Mouse (Mus musculus) cerebellum, adult 2 months (tissue): ENCODE measurements around the gene Ssb. TPM values are rescaled to one million over a fixed set of nuclear protein-coding genes. Genes with fewer than 3 reads are reported as not detected.
"Not testable (repeated sequence)": the region's sequence is repeated elsewhere in the genome, so short reads cannot be mapped to it uniquely, and the experiment has no call there.

Experiments
- DNase-seq, 2 experiments: peaks; one replicate each; pipeline ENCODE4 v3.0.0; 2021
- H3K27ac ChIP-seq: fragments of 200-500 bp; 2 replicates; pipeline ENCODE4 v1.5.1; 2012; ENCODE audit warnings: low read length, control low read depth, inconsistent platforms; ENCODE audit not compliant: insufficient read depth
- H3K27me3 ChIP-seq: fragments of 200-500 bp; 2 replicates; pipeline ENCODE4 v1.6.1; 2012; ENCODE audit warnings: inconsistent platforms, mild to moderate bottlenecking, low read length, moderate library complexity; ENCODE audit not compliant: control insufficient read depth, insufficient read depth
- H3K4me1 ChIP-seq: fragments of 200-500 bp; 2 replicates; pipeline ENCODE4 v1.6.1; 2011; ENCODE audit warnings: low read length; ENCODE audit not compliant: control insufficient read depth, insufficient read depth
- H3K4me3 ChIP-seq: fragments of 200-500 bp; replicated peaks from 2 replicates; pipeline ENCODE3; 2011; ENCODE audit warnings: mild to moderate bottlenecking, low read depth, low read length, control low read depth; ENCODE audit not compliant: insufficient read depth
- CTCF ChIP-seq: fragments of 200-500 bp; IDR thresholded peaks from 2 replicates; pipeline ENCODE4 v1.5.1; 2011; ENCODE audit warnings: low read depth, mild to moderate bottlenecking, control low read depth, low read length, moderate library complexity, borderline replicate concordance; ENCODE audit not compliant: insufficient read depth
- POLR2A ChIP-seq: fragments of 200-500 bp; IDR thresholded peaks from 2 replicates; pipeline ENCODE4 v1.6.1; 2011; ENCODE audit warnings: low read length, control low read depth, borderline replicate concordance; ENCODE audit not compliant: insufficient read depth
- WGBS: fragments of 180-500 bp; shearing (Covaris S2); methylation state at CpG from one replicate; pipeline ENCODE4 v1.1.7; 2018; 5-methylcytosine and 5-hydroxymethylcytosine counted together
- polyA plus RNA-seq: library from polyadenylated mRNA; depleted of rRNA; stranded (reverse); fragments of >200 nt; gene quantifications from 2 replicates; pipeline ENCODE4 v1.2.3, GENCODE M21; 2012

Gene Ssb
- polyA plus RNA-seq, 1 experiment = 92.8 TPM

DNA sequence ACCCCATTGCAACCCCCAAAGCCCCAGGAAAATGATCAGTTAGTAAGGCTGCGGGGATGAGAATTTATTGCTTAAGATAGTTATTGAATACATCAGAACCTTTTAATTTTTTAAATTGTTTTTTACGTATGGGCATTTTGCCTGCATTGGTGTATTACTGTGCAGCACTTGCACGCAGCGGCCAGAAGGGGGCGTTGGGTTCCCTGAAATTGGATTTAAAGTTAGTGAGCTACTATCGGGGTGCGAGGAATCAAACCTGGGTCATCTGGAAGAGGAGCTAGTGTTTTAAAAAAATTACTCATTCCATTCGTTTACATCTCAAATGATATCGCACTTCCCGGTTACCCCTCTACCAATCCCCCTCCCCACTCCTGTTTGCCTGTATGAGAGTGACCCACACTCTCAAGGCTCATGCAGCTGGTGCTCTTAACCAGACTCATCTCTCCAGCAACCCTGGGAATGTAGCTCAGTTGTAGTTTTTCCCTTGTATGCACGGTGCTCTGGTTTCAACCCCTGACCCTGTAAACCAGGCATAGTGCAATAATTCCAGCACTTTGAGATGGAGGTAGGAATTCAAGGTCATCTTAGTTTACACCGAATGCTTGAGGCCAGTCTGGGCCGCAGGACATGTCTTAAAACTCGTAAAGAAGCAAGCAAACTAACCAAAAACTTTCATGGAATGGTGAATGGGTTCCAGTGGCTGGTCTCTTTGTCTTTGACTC, 34.3 kb downstream of the Ssb start:
- Histone ChIP-seq H3K4me3 (no peak overlapping the region), H3K27ac (no peak overlapping the region), H3K27me3 (no peaks in the 10 kb centered on the region; the same call in 1 of the 2 replicates), H3K4me1 (no peaks in the 10 kb centered on the region)
- peak; percentile 12; the same call in 1 of the 2 replicates for TF ChIP-seq CTCF
- TF ChIP-seq POLR2A = no peak
- WGBS = 62% methylated on average over 14 of the region's 14 CpGs
- no peak for DNase-seq

DNA sequence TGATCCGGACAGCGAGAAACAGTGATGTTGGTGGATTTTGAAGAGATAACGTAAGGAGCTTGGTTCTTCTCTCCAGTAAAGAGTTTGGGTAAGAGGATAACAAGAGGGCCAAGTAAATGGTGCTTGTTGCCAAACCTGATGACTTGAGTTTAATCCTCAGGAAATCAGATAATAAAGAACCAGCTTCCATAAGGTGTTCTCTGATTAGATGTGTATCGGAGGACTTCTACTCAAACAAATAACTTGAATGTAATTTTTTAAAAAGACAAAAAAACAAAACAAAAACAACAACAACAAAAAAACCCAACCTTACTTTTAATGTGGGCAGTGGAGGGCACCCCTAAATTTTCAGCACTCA, 34.8 kb downstream of the Ssb start:
- TF ChIP-seq POLR2A = no peak
- no peak for TF ChIP-seq CTCF
- H3K4me3 ChIP-seq = no peak overlapping the region
- no peak overlapping the region for H3K27ac ChIP-seq

DNA sequence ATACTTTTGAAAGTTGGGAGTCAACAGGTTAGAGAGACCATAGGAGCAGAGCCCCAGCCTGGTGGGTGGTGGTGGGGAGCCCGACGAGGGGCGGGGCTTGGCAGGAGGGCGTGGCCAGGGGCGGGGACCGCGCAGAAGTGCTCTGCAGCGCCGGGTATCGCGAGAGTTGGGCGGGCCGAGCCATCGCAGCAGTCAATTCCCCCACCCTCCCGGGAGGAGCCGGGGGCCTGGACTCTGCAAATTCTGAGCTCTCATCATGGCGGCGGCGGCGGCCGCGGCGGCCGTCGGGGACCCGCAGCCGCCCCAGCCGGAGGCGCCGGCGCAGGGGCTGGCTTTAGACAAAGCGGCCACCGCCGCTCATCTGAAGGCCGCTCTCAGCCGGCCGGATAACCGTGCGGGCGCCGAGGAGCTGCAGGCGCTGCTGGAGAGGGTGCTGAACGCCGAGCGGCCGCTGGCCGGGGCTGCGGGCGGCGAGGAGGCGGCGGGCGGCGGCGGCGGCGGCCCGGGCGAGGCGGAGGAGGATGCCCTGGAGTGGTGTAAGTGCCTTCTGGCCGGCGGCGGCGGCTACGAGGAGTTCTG, 35.8 kb downstream of the Ssb start, which contains the start of gene Ubr3:
Gene Ubr3 (plus strand): TSS at position 208 of the 579 bp plus-strand sequence.
- H3K4me3 ChIP-seq = peak within 1 kb of the TSS; percentile 88
- DNase-seq = peak; percentile 95 to 96
- WGBS = 2% methylated on average over 58 of the region's 65 CpGs
- TF ChIP-seq CTCF (no peak), POLR2A (peak; percentile 23; the same call in 1 of the 2 replicates)
- H3K4me1 ChIP-seq = no peaks in the 10 kb centered on the region
- H3K27me3 ChIP-seq = no peaks in the 10 kb centered on the region
- H3K27ac ChIP-seq = peak within 1 kb of the TSS; percentile 74

More for the DNA sequence above, 34.8 kb downstream of the Ssb start:
- no peaks in the 10 kb centered on the region for H3K4me1 ChIP-seq
- no peaks in the 10 kb centered on the region for H3K27me3 ChIP-seq
- DNase-seq = no peak
- 97% methylated on average over 4 of the region's 4 CpGs for WGBS

DNA sequence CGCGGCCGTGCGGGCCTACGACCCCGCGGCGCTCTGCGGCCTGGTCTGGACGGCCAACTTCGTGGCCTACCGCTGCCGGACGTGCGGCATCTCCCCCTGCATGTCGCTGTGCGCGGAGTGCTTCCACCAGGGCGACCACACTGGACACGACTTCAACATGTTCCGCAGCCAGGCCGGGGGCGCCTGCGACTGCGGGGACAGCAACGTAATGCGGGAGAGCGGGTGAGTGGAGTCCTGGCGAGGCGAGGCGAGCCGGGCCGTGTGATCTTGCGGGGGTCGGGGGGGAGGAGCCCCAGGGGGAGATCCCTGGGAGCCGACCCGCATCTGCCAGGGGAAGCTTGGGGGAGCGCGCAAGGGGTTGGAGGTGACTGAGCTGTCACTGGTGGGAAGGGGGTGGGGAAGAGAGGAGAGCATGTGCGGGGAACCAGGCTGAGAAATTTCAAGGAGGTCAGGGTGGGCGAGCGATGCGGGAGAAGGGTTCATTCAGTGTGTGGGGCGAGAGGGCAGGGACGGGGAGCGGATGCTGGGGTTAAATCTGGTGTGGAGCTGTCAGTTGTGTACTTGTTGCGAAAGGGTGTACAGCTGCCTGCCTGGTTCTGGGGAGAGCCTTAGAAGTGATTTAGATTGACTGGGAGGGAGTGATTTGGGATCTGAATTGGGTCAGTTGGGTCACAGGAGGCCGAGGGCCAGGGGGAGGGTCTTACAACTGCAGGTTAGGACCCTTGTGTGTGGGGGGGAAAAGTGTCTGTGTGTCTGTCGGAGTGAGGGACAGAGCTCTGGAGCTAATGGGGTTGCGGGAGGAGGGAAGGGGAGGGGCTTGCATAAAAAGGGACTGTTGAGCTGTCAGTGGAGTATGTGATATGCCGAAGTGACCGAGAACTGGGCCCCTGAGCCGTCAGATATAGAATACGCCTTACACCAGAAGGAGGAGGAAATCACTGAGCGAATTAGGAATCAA, 36.5 kb downstream of the Ssb start:
- peak; percentile 54 to 56 for DNase-seq
- TF ChIP-seq CTCF (no peak), POLR2A (no peak)
- Histone ChIP-seq H3K4me3 (peak overlapping the region; percentile 88), H3K4me1 (no peaks in the 10 kb centered on the region), H3K27me3 (no peaks in the 10 kb centered on the region), H3K27ac (peak overlapping the region; percentile 74)
- 1% methylated on average over 55 of the region's 55 CpGs for WGBS

DNA sequence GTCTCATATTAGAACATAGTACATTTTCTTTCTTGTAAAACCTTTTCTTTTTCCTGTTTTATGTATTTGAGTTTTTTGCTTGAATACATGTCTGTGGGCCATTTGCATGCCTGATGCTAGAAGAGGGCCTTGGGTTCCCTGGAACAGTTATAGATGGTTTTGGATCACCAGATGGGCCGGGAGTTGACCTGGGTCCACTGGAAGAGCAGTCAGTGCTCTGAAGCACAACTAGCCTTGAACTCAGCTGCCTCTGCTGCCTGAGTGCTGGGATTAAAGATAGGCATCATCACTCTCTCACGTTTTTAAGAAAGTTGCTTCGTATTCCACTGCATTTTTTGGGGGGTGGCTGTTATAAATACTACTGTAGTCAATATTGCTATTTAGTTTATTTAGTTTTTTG, 42.2 kb downstream of the Ssb start:
- WGBS = 92% methylated on average over 3 of the region's 3 CpGs
- Histone ChIP-seq H3K27ac (no peak overlapping the region), H3K4me1 (no peaks in the 10 kb centered on the region; the same call in 1 of the 2 replicates), H3K4me3 (no peak overlapping the region), H3K27me3 (no peaks in the 10 kb centered on the region)
- DNase-seq = no peak
- no peak for TF ChIP-seq POLR2A
- no peak for TF ChIP-seq CTCF

DNA sequence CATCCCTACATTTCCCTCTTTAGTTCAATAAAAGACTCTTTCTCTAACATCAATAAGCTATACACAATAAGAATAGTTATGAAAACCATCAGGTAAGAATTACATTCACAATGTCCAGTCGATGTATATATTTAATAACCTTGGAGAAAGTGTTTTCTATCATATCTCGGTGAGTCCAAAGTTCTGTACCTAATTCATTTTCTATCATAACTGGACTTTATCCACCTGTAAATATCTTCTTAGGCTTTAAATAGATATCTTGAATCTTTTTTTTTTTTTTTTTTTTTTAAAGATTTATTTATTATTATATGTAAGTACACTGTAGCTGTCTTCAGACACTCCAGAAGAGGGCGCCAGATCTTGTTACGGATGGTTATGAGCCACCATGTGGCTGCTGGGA, 46.0 kb downstream of the Ssb start:
- H3K4me3 ChIP-seq, H3K27ac ChIP-seq, H3K4me1 ChIP-seq, DNase-seq, H3K27me3 ChIP-seq: not testable (repeated sequence)
- WGBS = 88% methylated on average over 4 of the region's 4 CpGs

DNA sequence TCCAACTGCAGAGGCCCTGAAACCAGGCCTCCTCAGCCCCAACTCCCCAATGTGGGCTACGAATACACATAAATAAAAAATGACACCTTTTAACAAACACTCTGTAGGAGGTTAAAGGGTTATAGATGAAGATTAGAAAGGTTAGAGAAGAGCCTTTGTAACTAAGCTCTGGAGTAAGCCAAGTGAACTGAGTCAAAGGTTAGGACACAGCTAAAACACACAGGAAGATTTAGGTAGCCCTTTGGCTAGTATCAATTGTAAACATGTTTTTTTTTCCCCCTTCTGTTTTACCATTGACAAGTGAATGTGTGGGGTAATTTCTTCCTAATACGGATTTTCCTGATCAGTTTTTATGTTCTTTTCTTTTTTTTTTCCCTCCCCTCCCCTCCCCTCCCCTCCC, 51.4 kb downstream of the Ssb start:
- WGBS = 63% methylated on average over 2 of the region's 2 CpGs
- no peak for DNase-seq

More for the DNA sequence above, 51.4 kb downstream of the Ssb start:
- Histone ChIP-seq H3K27ac (no peak overlapping the region), H3K27me3 (no peaks in the 10 kb centered on the region), H3K4me3 (no peak overlapping the region), H3K4me1 (no peaks in the 10 kb centered on the region; the same call in 1 of the 2 replicates)
- TF ChIP-seq POLR2A = no peak
- TF ChIP-seq CTCF = no peak
